Mouse (Mus musculus): Measurements from ENCODE around the gene Tiam2.
"Not testable (repeated sequence)": the region's sequence is repeated elsewhere in the genome, so short reads cannot be mapped to it uniquely, and the experiment has no call there.

Tiam2 gene

GRCm38 (mm10) chr17:3344872-3345271, 18.5 kb downstream of the Tiam2 start:
- no peak for DNase-seq (ENCODE audit: low read depth)

GRCm38 (mm10) chr17:3345276-3345885, 19.0 kb downstream of the Tiam2 start:
- no peak for DNase-seq (ENCODE audit: low read depth)

- DNase-seq (ENCODE audit: low read depth) = no peak
Observed at GRCm38 (mm10) chr17:3347800-3348199, 21.4 kb downstream of the Tiam2 start.

GRCm38 (mm10) chr17:3349331-3349730, 23.0 kb downstream of the Tiam2 start:
- DNase-seq (ENCODE audit: low read depth) = no peak

- DNase-seq (ENCODE audit: low read depth) = no peak
Observed at GRCm38 (mm10) chr17:3349939-3350338, 23.6 kb downstream of the Tiam2 start.

GRCm38 (mm10) chr17:3350405-3350804, 24.0 kb downstream of the Tiam2 start:
- no peak for DNase-seq (ENCODE audit: low read depth)

GRCm38 (mm10) chr17:3351668-3352067, 25.3 kb downstream of the Tiam2 start:
- no peak for DNase-seq (ENCODE audit: low read depth)

GRCm38 (mm10) chr17:3353141-3353540, 26.8 kb downstream of the Tiam2 start:
- not testable (repeated sequence) for DNase-seq (ENCODE audit: low read depth)

- no peak for DNase-seq (ENCODE audit: low read depth)
Observed at GRCm38 (mm10) chr17:3354856-3355255, 28.5 kb downstream of the Tiam2 start.

GRCm38 (mm10) chr17:3356633-3357365, 30.4 kb downstream of the Tiam2 start:
- DNase-seq (ENCODE audit: low read depth) = no peak

GRCm38 (mm10) chr17:3360236-3360635, 33.9 kb downstream of the Tiam2 start:
- no peak for DNase-seq (ENCODE audit: low read depth)

GRCm38 (mm10) chr17:3361751-3362150, 35.4 kb downstream of the Tiam2 start:
- no peak for DNase-seq (ENCODE audit: low read depth)

GRCm38 (mm10) chr17:3363216-3363615, 36.8 kb downstream of the Tiam2 start:
- DNase-seq (ENCODE audit: low read depth) = no peak

- no peak for DNase-seq (ENCODE audit: low read depth)
Observed at GRCm38 (mm10) chr17:3366741-3367140, 40.4 kb downstream of the Tiam2 start.

- DNase-seq (ENCODE audit: low read depth) = no peak
Observed at GRCm38 (mm10) chr17:3368386-3368785, 42.0 kb downstream of the Tiam2 start.

GRCm38 (mm10) chr17:3369631-3370030, 43.3 kb downstream of the Tiam2 start:
- DNase-seq (ENCODE audit: low read depth) = no peak

- DNase-seq (ENCODE audit: low read depth) = no peak
Observed at GRCm38 (mm10) chr17:3378606-3379005, 52.2 kb downstream of the Tiam2 start.

- DNase-seq (ENCODE audit: low read depth) = no peak
Observed at GRCm38 (mm10) chr17:3379753-3380588, 53.6 kb downstream of the Tiam2 start.

GRCm38 (mm10) chr17:3385391-3385790, 59.0 kb downstream of the Tiam2 start:
- DNase-seq (ENCODE audit: low read depth) = no peak

- no peak for DNase-seq (ENCODE audit: low read depth)
Observed at GRCm38 (mm10) chr17:3387819-3388218, 61.4 kb downstream of the Tiam2 start.

GRCm38 (mm10) chr17:3389741-3390140, 63.4 kb downstream of the Tiam2 start:
- no peak for DNase-seq (ENCODE audit: low read depth)

GRCm38 (mm10) chr17:3393981-3394380, 67.6 kb downstream of the Tiam2 start:
- no peak for DNase-seq (ENCODE audit: low read depth)

- DNase-seq (ENCODE audit: low read depth) = no peak
Observed at GRCm38 (mm10) chr17:3394985-3395384, 68.6 kb downstream of the Tiam2 start.
